Mouse (Mus musculus): ENCODE data around the gene Fbxo4. TPM values are rescaled to one million over a fixed set of nuclear protein-coding genes. Genes with fewer than 3 reads are reported as not detected.

The Fbxo4 gene
- polyA plus RNA-seq, 1 experiment = 15.6 TPM

GRCm38 (mm10) chr15:3962251-3962650 lies 17.1 kb downstream of the Fbxo4 start:
- Histone ChIP-seq H3K4me3 (replicated peaks; ENCODE audit: control insufficient read depth, low read depth, low read length) (no peak overlapping the region), H3K27ac (ENCODE audit: control insufficient read depth, insufficient read depth, low read depth, low read length, poor library complexity) (no peak overlapping the region), H3K4me1 (ENCODE audit: control insufficient read depth, insufficient read depth, low read length) (no peaks in the 10 kb centered on the region)
- 83% methylated on average over 8 of the region's 8 CpGs for WGBS
- TF ChIP-seq POLR2A (IDR thresholded peaks at IDR 0.05; ENCODE audit: borderline replicate concordance, control insufficient read depth, low read depth, low read length) (no peak), CTCF (IDR thresholded peaks at IDR 0.05; ENCODE audit: control insufficient read depth, insufficient read depth, low read length) (no peak)

- 74% methylated on average over 1 of the region's 1 CpGs for WGBS
- TF ChIP-seq POLR2A (IDR thresholded peaks at IDR 0.05; ENCODE audit: borderline replicate concordance, control insufficient read depth, low read depth, low read length) (no peak), CTCF (IDR thresholded peaks at IDR 0.05; ENCODE audit: control insufficient read depth, insufficient read depth, low read length) (no peak)
- Histone ChIP-seq H3K4me3 (replicated peaks; ENCODE audit: control insufficient read depth, low read depth, low read length) (no peak overlapping the region), H3K4me1 (ENCODE audit: control insufficient read depth, insufficient read depth, low read length) (no peaks in the 10 kb centered on the region; the same call in 1 of the 2 replicates), H3K27ac (ENCODE audit: control insufficient read depth, insufficient read depth, low read depth, low read length, poor library complexity) (no peak overlapping the region)
Observed at GRCm38 (mm10) chr15:3960094-3960493, 19.3 kb downstream of the Fbxo4 start.

- 20% methylated on average over 4 of the region's 4 CpGs for WGBS
- Histone ChIP-seq H3K4me3 (replicated peaks; ENCODE audit: control insufficient read depth, low read depth, low read length) (no peak overlapping the region), H3K4me1 (ENCODE audit: control insufficient read depth, insufficient read depth, low read length) (no peaks in the 10 kb centered on the region; the same call in 1 of the 2 replicates), H3K27ac (ENCODE audit: control insufficient read depth, insufficient read depth, low read depth, low read length, poor library complexity) (no peak overlapping the region)
- 0 out of 2 replicates have a peak, but pooled peaks have one; percentile 10 for TF ChIP-seq CTCF (IDR thresholded peaks at IDR 0.05; ENCODE audit: control insufficient read depth, insufficient read depth, low read length)
- TF ChIP-seq POLR2A (IDR thresholded peaks at IDR 0.05; ENCODE audit: borderline replicate concordance, control insufficient read depth, low read depth, low read length) = no peak
Observed at GRCm38 (mm10) chr15:3957982-3958381, 21.4 kb downstream of the Fbxo4 start.

GRCm38 (mm10) chr15:3954971-3955370 lies 24.4 kb downstream of the Fbxo4 start:
- Histone ChIP-seq H3K4me1 (ENCODE audit: control insufficient read depth, insufficient read depth, low read length) (no peaks in the 10 kb centered on the region; the same call in 1 of the 2 replicates), H3K27ac (ENCODE audit: control insufficient read depth, insufficient read depth, low read depth, low read length, poor library complexity) (no peak overlapping the region), H3K4me3 (replicated peaks; ENCODE audit: control insufficient read depth, low read depth, low read length) (no peak overlapping the region)
- TF ChIP-seq CTCF (IDR thresholded peaks at IDR 0.05; ENCODE audit: control insufficient read depth, insufficient read depth, low read length) (no peak), POLR2A (IDR thresholded peaks at IDR 0.05; ENCODE audit: borderline replicate concordance, control insufficient read depth, low read depth, low read length) (no peak)
- 38% methylated on average over 2 of the region's 2 CpGs for WGBS

- TF ChIP-seq CTCF (IDR thresholded peaks at IDR 0.05; ENCODE audit: control insufficient read depth, insufficient read depth, low read length) (no peak), POLR2A (IDR thresholded peaks at IDR 0.05; ENCODE audit: borderline replicate concordance, control insufficient read depth, low read depth, low read length) (no peak)
- Histone ChIP-seq H3K27ac (ENCODE audit: control insufficient read depth, insufficient read depth, low read depth, low read length, poor library complexity) (no peak overlapping the region), H3K4me3 (replicated peaks; ENCODE audit: control insufficient read depth, low read depth, low read length) (no peak overlapping the region), H3K4me1 (ENCODE audit: control insufficient read depth, insufficient read depth, low read length) (no peaks in the 10 kb centered on the region)
- 74% methylated on average over 2 of the region's 2 CpGs for WGBS
Observed at GRCm38 (mm10) chr15:3938132-3938531, 41.2 kb downstream of the Fbxo4 start.

GRCm38 (mm10) chr15:3936056-3936455 lies 43.3 kb downstream of the Fbxo4 start:
- TF ChIP-seq POLR2A (IDR thresholded peaks at IDR 0.05; ENCODE audit: borderline replicate concordance, control insufficient read depth, low read depth, low read length) (no peak), CTCF (IDR thresholded peaks at IDR 0.05; ENCODE audit: control insufficient read depth, insufficient read depth, low read length) (no peak)
- 78% methylated on average over 3 of the region's 3 CpGs for WGBS
- Histone ChIP-seq H3K4me1 (ENCODE audit: control insufficient read depth, insufficient read depth, low read length) (no peaks in the 10 kb centered on the region), H3K4me3 (replicated peaks; ENCODE audit: control insufficient read depth, low read depth, low read length) (no peak overlapping the region), H3K27ac (ENCODE audit: control insufficient read depth, insufficient read depth, low read depth, low read length, poor library complexity) (no peak overlapping the region)

GRCm38 (mm10) chr15:3933466-3933865 lies 45.9 kb downstream of the Fbxo4 start:
- H3K27ac ChIP-seq (ENCODE audit: control insufficient read depth, insufficient read depth, low read depth, low read length, poor library complexity) = no peak overlapping the region
- H3K4me3 ChIP-seq (replicated peaks; ENCODE audit: control insufficient read depth, low read depth, low read length) = no peak overlapping the region
- TF ChIP-seq POLR2A (IDR thresholded peaks at IDR 0.05; ENCODE audit: borderline replicate concordance, control insufficient read depth, low read depth, low read length) (no peak), CTCF (IDR thresholded peaks at IDR 0.05; ENCODE audit: control insufficient read depth, insufficient read depth, low read length) (no peak)
- 75% methylated on average over 4 of the region's 4 CpGs for WGBS
- no peaks in the 10 kb centered on the region for H3K4me1 ChIP-seq (ENCODE audit: control insufficient read depth, insufficient read depth, low read length)

GRCm38 (mm10) chr15:3931931-3932330 lies 47.4 kb downstream of the Fbxo4 start:
- Histone ChIP-seq H3K4me1 (ENCODE audit: control insufficient read depth, insufficient read depth, low read length) (no peaks in the 10 kb centered on the region), H3K4me3 (replicated peaks; ENCODE audit: control insufficient read depth, low read depth, low read length) (no peak overlapping the region), H3K27ac (ENCODE audit: control insufficient read depth, insufficient read depth, low read depth, low read length, poor library complexity) (no peak overlapping the region)
- WGBS = 85% methylated on average over 1 of the region's 1 CpGs
- TF ChIP-seq POLR2A (IDR thresholded peaks at IDR 0.05; ENCODE audit: borderline replicate concordance, control insufficient read depth, low read depth, low read length) = no peak
- TF ChIP-seq CTCF (IDR thresholded peaks at IDR 0.05; ENCODE audit: control insufficient read depth, insufficient read depth, low read length) = no peak

Other genes starting within 250 kb of the Fbxo4 start
- gene AW549877, start 16.2 kb upstream of the Fbxo4 start, polyA plus RNA-seq (2011; ENCODE audit: insufficient read depth, insufficient read length, low replicate concordance, missing spikeins) = 4.2 and 12.3 TPM in 2 replicates
- gene Oxct1, start 46.8 kb upstream of the Fbxo4 start, polyA plus RNA-seq (2011; ENCODE audit: insufficient read depth, insufficient read length, low replicate concordance, missing spikeins) = 12.6 and 31.6 TPM in 2 replicates

Measured in bone marrow, adult 2 months (tissue).